Mouse (Mus musculus): ENCODE data around the gene Cdh24. TPM values are rescaled to one million over a fixed set of nuclear protein-coding genes. Genes with fewer than 3 reads are reported as not detected.
A peak's percentile ranks its signal among the peaks of the same experiment; 100 is the strongest.

Gene Cdh24
- polyA plus RNA-seq, 1 experiment: 0.46 TPM

DNA sequence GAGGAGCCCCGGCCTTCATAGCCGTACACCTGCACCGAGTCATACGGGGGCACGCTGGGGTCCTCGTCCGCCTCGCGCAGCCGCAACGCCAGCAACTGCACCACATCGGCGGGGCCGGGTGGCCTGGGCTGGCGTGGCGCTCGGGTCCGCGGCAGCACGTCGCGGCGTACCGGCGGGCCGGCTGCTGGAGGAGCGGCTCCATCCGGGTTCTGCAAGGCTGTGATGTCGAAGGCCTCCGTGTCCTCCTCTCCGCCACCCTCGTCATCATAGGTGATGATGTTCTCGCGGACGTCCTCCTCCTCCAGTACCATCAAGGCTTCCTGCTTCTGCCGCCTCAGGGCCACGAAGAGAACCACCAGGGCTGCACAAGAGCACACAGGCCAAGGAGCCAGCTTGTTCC, 8.9 kb downstream of the Cdh24 start:
- H3K4me3 ChIP-seq (replicated peaks): no peak overlapping the region
- no peaks in the 10 kb centered on the region for H3K27me3 ChIP-seq (ENCODE audit: control insufficient read depth)
- no peaks in the 10 kb centered on the region for H3K9me3 ChIP-seq (ENCODE audit: control insufficient read depth, low read length)
- H3K4me1 ChIP-seq (ENCODE audit: control insufficient read depth): peaks cover 12% of the 10 kb centered on the region
- TF ChIP-seq GATA1 (IDR thresholded peaks at IDR 0.05; ENCODE audit: low read length): no peak
- TF ChIP-seq TAL1 (IDR thresholded peaks at IDR 0.05; ENCODE audit: low read length): no peak
- H3K36me3 ChIP-seq (ENCODE audit: control insufficient read depth): peaks cover 29% of the 10 kb centered on the region

DNA sequence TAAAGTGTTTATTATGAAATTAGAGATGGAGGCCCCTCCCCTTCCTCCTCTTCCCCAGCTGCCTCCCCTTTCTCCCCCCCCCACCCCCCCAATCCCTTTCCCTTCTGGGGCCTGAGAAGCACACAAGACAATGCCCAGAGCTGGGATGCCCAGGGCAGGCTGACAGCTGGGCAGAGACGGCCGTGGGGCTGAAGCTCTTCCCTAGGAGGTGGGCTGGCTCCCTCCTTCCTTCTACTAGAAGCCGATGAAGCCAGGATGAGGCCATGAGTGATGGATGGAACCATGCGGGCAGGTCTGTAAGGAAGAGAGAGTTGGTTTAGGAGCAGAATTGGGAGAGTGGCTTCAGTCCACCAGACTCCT, 9.9 kb downstream of the Cdh24 start:
- peaks cover 12% of the 10 kb centered on the region for H3K4me1 ChIP-seq (ENCODE audit: control insufficient read depth)
- TF ChIP-seq TAL1 (IDR thresholded peaks at IDR 0.05; ENCODE audit: low read length) (no peak), GATA1 (IDR thresholded peaks at IDR 0.05; ENCODE audit: low read length) (no peak)
- H3K36me3 ChIP-seq (ENCODE audit: control insufficient read depth): peaks cover 23% of the 10 kb centered on the region
- H3K4me3 ChIP-seq (replicated peaks): no peak overlapping the region
- H3K9me3 ChIP-seq (ENCODE audit: control insufficient read depth, low read length): no peaks in the 10 kb centered on the region
- H3K27me3 ChIP-seq (ENCODE audit: control insufficient read depth): no peaks in the 10 kb centered on the region; the same call in 1 of the 2 replicates

DNA sequence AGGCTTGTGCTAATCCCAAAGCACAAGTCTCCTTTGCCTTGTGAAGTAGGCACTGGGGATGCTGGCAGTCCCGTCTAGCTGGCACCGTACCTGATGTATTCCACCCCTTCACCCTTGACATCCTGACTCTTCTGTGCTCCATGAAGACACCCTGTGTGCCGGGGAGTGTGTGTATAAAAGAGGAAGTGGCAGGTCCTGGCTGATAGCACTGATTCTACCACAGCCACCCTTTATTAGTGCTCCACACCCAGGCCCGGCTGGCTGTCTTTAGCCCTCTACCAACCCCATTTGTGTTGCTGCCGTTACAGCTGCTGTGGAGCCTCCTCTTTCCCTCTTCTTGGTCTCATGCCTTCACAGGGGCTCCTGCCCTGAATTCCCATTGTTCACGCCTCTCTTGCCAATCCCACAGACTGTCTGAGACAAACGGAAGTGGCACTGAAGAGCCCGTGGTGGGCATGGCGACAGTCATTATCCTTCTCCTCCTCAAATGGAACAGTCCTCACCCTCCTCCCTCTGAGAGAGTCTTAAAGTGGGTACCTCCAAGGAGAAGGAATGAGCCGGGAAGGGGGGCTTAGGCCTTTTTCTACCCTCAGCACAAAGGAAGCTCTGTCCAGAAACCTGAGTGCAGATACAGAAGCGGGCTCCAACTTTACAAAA, 10.5 kb downstream of the Cdh24 start:
- no peak for TF ChIP-seq GATA1 (IDR thresholded peaks at IDR 0.05; ENCODE audit: low read length)
- no peak for TF ChIP-seq TAL1 (IDR thresholded peaks at IDR 0.05; ENCODE audit: low read length)
- peaks cover 12% of the 10 kb centered on the region for H3K4me1 ChIP-seq (ENCODE audit: control insufficient read depth)
- H3K4me3 ChIP-seq (replicated peaks): no peak overlapping the region
- peaks cover 21% of the 10 kb centered on the region for H3K36me3 ChIP-seq (ENCODE audit: control insufficient read depth)
- no peaks in the 10 kb centered on the region for H3K9me3 ChIP-seq (ENCODE audit: control insufficient read depth, low read length)
- peaks cover 1% of the 10 kb centered on the region for H3K27me3 ChIP-seq (ENCODE audit: control insufficient read depth)

- Histone ChIP-seq H3K27me3 (ENCODE audit: control insufficient read depth) (peaks cover 10% of the 10 kb centered on the region), H3K36me3 (ENCODE audit: control insufficient read depth) (peaks cover 21% of the 10 kb centered on the region), H3K4me3 (replicated peaks) (no peak overlapping the region), H3K9me3 (ENCODE audit: control insufficient read depth, low read length) (no peaks in the 10 kb centered on the region), H3K4me1 (ENCODE audit: control insufficient read depth) (peaks cover 12% of the 10 kb centered on the region)
- TF ChIP-seq GATA1 (IDR thresholded peaks at IDR 0.05; ENCODE audit: low read length): no peak
- no peak for TF ChIP-seq TAL1 (IDR thresholded peaks at IDR 0.05; ENCODE audit: low read length)
Observed at GRCm38 (mm10) chr14:54629797-54630196, 11.4 kb downstream of the Cdh24 start.

DNA sequence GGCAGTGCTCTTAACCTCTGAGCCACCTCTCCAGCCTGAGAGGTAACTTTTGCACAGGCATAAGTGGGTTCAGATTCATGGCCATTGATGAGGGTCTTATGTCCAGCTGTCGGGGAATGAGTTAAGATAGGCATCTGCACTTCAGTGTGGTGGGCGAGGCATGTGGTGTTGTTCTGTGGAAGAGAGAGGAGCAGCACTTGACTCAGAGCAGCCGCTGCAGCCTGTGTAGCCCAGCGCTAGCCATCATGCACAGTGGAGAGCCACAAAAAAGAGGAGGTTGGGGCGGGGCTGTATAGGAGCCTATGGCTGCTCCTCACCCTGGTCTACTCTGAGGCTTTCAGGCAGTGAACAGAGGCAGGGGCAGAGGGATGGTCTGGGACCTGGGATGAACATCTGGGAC, 13.1 kb downstream of the Cdh24 start:
- no peaks in the 10 kb centered on the region for H3K9me3 ChIP-seq (ENCODE audit: control insufficient read depth, low read length)
- H3K4me1 ChIP-seq (ENCODE audit: control insufficient read depth): peaks cover 19% of the 10 kb centered on the region
- TF ChIP-seq TAL1 (IDR thresholded peaks at IDR 0.05; ENCODE audit: low read length) (no peak), GATA1 (IDR thresholded peaks at IDR 0.05; ENCODE audit: low read length) (no peak)
- peaks cover 15% of the 10 kb centered on the region for H3K36me3 ChIP-seq (ENCODE audit: control insufficient read depth)
- peaks cover 10% of the 10 kb centered on the region for H3K27me3 ChIP-seq (ENCODE audit: control insufficient read depth)
- H3K4me3 ChIP-seq (replicated peaks): no peak overlapping the region

DNA sequence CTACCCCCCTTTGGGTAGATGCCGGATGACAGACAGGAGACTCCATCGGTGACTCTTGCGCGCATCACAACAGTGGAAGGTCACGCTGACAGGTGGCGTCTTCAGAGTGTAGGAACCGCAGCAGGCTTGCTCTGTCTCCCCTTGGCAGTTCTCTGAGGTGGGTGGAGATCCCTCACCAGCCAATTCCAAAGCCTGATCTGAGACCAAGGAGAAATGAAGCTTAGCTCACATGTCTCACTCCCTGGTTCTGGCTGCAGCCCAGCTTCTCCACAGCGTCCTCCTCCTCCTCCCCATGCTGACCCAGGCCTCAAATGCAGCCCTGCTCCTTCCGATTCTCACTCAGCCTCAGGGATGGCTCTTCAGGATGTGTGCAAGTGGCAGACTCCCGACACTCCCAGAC, 16.2 kb downstream of the Cdh24 start:
- no peak overlapping the region for H3K4me3 ChIP-seq (replicated peaks)
- TF ChIP-seq GATA1 (IDR thresholded peaks at IDR 0.05; ENCODE audit: low read length) (no peak), TAL1 (IDR thresholded peaks at IDR 0.05; ENCODE audit: low read length) (no peak)
- H3K36me3 ChIP-seq (ENCODE audit: control insufficient read depth): no peaks in the 10 kb centered on the region
- no peaks in the 10 kb centered on the region for H3K9me3 ChIP-seq (ENCODE audit: control insufficient read depth, low read length)
- H3K27me3 ChIP-seq (ENCODE audit: control insufficient read depth): peaks cover 10% of the 10 kb centered on the region
- H3K4me1 ChIP-seq (ENCODE audit: control insufficient read depth): peaks cover 17% of the 10 kb centered on the region

GRCm38 (mm10) chr14:54623334-54623733, 17.8 kb downstream of the Cdh24 start:
- H3K4me1 ChIP-seq (ENCODE audit: control insufficient read depth): peaks cover 14% of the 10 kb centered on the region
- H3K4me3 ChIP-seq (replicated peaks): no peak overlapping the region
- TF ChIP-seq TAL1 (IDR thresholded peaks at IDR 0.05; ENCODE audit: low read length) (no peak), GATA1 (IDR thresholded peaks at IDR 0.05; ENCODE audit: low read length) (no peak)
- no peaks in the 10 kb centered on the region for H3K9me3 ChIP-seq (ENCODE audit: control insufficient read depth, low read length)
- H3K36me3 ChIP-seq (ENCODE audit: control insufficient read depth): no peaks in the 10 kb centered on the region
- H3K27me3 ChIP-seq (ENCODE audit: control insufficient read depth): peaks cover 10% of the 10 kb centered on the region

DNA sequence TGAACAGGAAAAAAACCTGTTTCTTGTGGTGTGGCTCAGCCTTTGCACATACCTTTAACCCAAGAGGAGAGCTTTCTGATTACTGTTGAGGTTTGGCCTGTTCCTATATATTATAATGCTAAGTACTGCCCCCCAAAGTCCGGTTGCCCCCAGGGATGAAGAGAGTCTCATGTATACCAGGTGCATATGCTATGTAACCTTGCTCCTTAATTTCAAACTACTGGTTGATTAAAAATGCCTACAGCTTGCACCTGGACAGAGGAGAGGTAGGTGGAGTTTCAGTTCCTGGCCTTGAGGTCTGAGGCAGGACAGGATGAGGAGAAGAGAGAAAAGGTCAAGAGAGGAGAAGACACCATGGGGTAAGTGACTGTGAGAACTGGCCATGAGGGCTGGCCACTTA, 20.0 kb downstream of the Cdh24 start, which contains the start of gene Psmb11:
Psmb11 (plus strand) TSS at position 301 of the 400 bp plus-strand sequence.
- peaks cover 26% of the 10 kb centered on the region for H3K4me1 ChIP-seq (ENCODE audit: control insufficient read depth)
- no peak within 1 kb of the TSS for H3K4me3 ChIP-seq (replicated peaks)
- H3K36me3 ChIP-seq (ENCODE audit: control insufficient read depth): peaks cover 3% of the 10 kb centered on the region
- peaks cover 10% of the 10 kb centered on the region for H3K27me3 ChIP-seq (ENCODE audit: control insufficient read depth)
- TF ChIP-seq GATA1 (IDR thresholded peaks at IDR 0.05; ENCODE audit: low read length): no peak
- no peaks in the 10 kb centered on the region for H3K9me3 ChIP-seq (ENCODE audit: control insufficient read depth, low read length)

DNA sequence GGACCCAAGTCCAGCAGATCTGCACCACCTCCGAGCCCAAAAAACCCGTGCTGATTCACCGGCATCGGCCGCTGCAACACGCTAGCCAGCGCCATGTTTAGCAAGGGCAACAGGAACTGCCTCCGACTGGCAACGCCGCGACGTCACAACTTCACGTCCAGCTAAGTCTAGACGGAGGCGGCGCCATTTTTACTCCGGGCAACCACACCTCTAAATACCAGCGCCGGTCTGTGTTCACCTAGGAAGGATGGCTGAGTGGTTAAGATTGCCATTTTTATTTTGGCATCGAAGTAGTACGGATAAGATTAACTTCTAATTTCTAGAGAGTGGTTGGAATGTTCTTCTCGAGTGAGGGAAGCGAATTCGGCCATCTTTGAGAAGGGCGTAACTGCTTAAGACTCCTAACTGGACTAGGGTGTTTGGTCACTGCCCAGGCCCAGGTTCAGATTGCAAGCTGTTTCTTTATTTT, 23.2 kb downstream of the Cdh24 start, which contains the start of gene Psmb5:
Psmb5 (minus strand) TSS at position 126 of the 469 bp plus-strand sequence.
- Histone ChIP-seq H3K9me3 (ENCODE audit: control insufficient read depth, low read length) (no peaks in the 10 kb centered on the region), H3K36me3 (ENCODE audit: control insufficient read depth) (peaks cover 29% of the 10 kb centered on the region)
- TF ChIP-seq GATA1 (IDR thresholded peaks at IDR 0.05; ENCODE audit: low read length) (no peak), TAL1 (IDR thresholded peaks at IDR 0.05; ENCODE audit: low read length) (no peak)

More for the DNA sequence above, 23.2 kb downstream of the Cdh24 start, which contains the start of gene Psmb5:
- peaks cover 20% of the 10 kb centered on the region for H3K4me1 ChIP-seq (ENCODE audit: control insufficient read depth)
- H3K4me3 ChIP-seq (replicated peaks): peak within 1 kb of the TSS; percentile 75
- H3K27me3 ChIP-seq (ENCODE audit: control insufficient read depth): no peaks in the 10 kb centered on the region
